Mouse (Mus musculus): ENCODE results near the gene Col15a1.

DNA sequence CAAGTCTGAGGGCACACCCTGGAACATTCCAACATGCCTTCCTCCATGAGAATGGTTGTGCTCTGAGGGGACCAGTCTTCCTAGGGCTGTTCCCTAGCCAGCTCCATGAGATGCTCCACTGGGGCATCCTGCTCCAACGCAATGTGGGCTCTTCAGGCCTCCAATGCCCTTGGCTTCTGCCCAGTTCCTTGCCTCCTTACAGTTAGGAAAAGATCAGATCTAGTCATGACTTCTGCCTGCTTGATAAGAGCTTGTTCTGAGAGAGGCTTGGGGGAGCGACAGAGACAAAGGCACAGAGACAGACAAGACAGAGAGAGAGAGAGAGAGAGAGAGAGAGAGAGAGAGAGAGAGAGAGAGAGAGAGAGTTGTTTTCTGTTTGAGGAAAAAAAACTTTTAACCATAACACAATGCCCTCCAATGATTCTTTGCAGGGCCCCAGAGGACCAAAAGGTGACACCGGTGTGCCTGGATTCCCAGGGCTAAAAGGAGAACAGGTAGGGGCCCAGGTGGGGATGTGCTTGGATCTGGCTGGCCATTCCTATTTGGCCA lies 78.7 kb downstream of the Col15a1 start:
- TF ChIP-seq CTCF (conservative IDR thresholded peaks at IDR 0.05; ENCODE audit: insufficient read depth, insufficient read length, low read depth, low read length) (no peak), POLR2A (IDR thresholded peaks at IDR 0.05; ENCODE audit: low read depth, low read length) (no peak)

All from kidney, adult 2 months (tissue).